Mouse (Mus musculus): ENCODE data around the gene Mbnl1.

GRCm38 (mm10) chr3:60574849-60575524 lies 102.4 kb downstream of the Mbnl1 start:
- TF ChIP-seq CTCF (IDR thresholded peaks at IDR 0.05; ENCODE audit: low read depth) (no peak), EP300 (IDR thresholded peaks at IDR 0.05; ENCODE audit: low read depth) (no peak)

Measured in heart, postnatal 0 days (tissue).